Mouse (Mus musculus) lung, adult 10 weeks (tissue): ENCODE measurements around the gene Kcnk4. TPM values are rescaled to one million over a fixed set of nuclear protein-coding genes. Genes with fewer than 3 reads are reported as not detected.

ENCODE experiments used
- polyA plus RNA-seq: library from polyadenylated mRNA; stranded (reverse); fragments of 350-450 nt; fragmentation: Illumina TruSeq; extraction: RNeasy Lipid Tissue Mini Kit (QIAGEN cat#74804); gene quantifications from one replicate; pipeline ENCODE4 v1.2.3, GENCODE M21; 2014; ENCODE audit warnings: low read depth, low replicate concordance; ENCODE audit not compliant: insufficient read depth

The Kcnk4 gene
- not detected for polyA plus RNA-seq

GRCm38 (mm10) chr19:6934195-6934977 is at the start of gene Kcnk4:
Gene Kcnk4 (minus strand): TSS chr19:6934515.

GRCm38 (mm10) chr19:6980381-6981093 is 46.2 kb upstream of the Kcnk4 start, which contains the start of gene Fkbp2:
Gene Fkbp2 (minus strand): TSS chr19:6980501.

GRCm38 (mm10) chr19:6975537-6976521 is 41.5 kb upstream of the Kcnk4 start, which contains the start of gene Plcb3:
Gene Plcb3 (minus strand): TSS chr19:6976470.

GRCm38 (mm10) chr19:6974211-6975205 is 40.2 kb upstream of the Kcnk4 start, which contains the start of gene Ppp1r14b:
Gene Ppp1r14b (plus strand): TSS chr19:6974968.

GRCm38 (mm10) chr19:6942249-6942691 is 8.0 kb upstream of the Kcnk4 start, which contains the start of gene Gpr137:
Gene Gpr137 (minus strand): TSS chr19:6942480.

GRCm38 (mm10) chr19:6941372-6942248 is 7.3 kb upstream of the Kcnk4 start, which contains the start of gene Bad:
Gene Bad (plus strand): TSS chr19:6941861.

GRCm38 (mm10) chr19:6925307-6925573 is 9.1 kb downstream of the Kcnk4 start, which contains the start of gene Catsperz:
Gene Catsperz (minus strand): TSS chr19:6925380.

GRCm38 (mm10) chr19:6921647-6922567 is 12.4 kb downstream of the Kcnk4 start, which contains the start of gene Esrra:
Gene Esrra (minus strand): TSS chr19:6921813.

GRCm38 (mm10) chr19:6909507-6910289 is 24.6 kb downstream of the Kcnk4 start, which contains the start of the genes Trmt112 and Prdx5:
Gene Trmt112 (plus strand): TSS chr19:6909698.
Gene Prdx5 (minus strand): TSS chr19:6910106.

Other genes with a start within 250 kb of the Kcnk4 start
- 16.7 TPM for gene Rps6ka4, start 93.9 kb downstream of the Kcnk4 start, polyA plus RNA-seq
- 4.5 TPM for gene Ccdc88b, start 76.3 kb downstream of the Kcnk4 start, polyA plus RNA-seq
- 74.6 TPM for gene Trmt112, start 24.8 kb downstream of the Kcnk4 start, polyA plus RNA-seq
- gene Prdx5, start 24.4 kb downstream of the Kcnk4 start, polyA plus RNA-seq, result 254 TPM
- gene Esrra, start 12.7 kb downstream of the Kcnk4 start, polyA plus RNA-seq, result 24.6 TPM
- gene Catsperz, start 9.1 kb downstream of the Kcnk4 start, polyA plus RNA-seq, result 0.68 TPM
- 59.7 TPM for gene Bad, start 7.3 kb upstream of the Kcnk4 start, polyA plus RNA-seq
- 34.1 TPM for gene Gpr137, start 8.0 kb upstream of the Kcnk4 start, polyA plus RNA-seq
- 61.9 TPM for gene Ppp1r14b, start 40.5 kb upstream of the Kcnk4 start, polyA plus RNA-seq
- gene Plcb3, start 42.0 kb upstream of the Kcnk4 start, polyA plus RNA-seq, result 31.5 TPM
- 111 TPM for gene Fkbp2, start 46.0 kb upstream of the Kcnk4 start, polyA plus RNA-seq
- 24.8 TPM for gene Vegfb, start 53.1 kb upstream of the Kcnk4 start, polyA plus RNA-seq
- 24.8 TPM for gene Dnajc4, start 58.1 kb upstream of the Kcnk4 start, polyA plus RNA-seq
- 13.9 TPM for gene Nudt22, start 61.6 kb upstream of the Kcnk4 start, polyA plus RNA-seq
- 8.8 TPM for gene Trpt1, start 61.6 kb upstream of the Kcnk4 start, polyA plus RNA-seq
- gene Fermt3, start 85.0 kb upstream of the Kcnk4 start, polyA plus RNA-seq, result 17.2 TPM
- gene Stip1, start 105.5 kb upstream of the Kcnk4 start, polyA plus RNA-seq, result 69.0 TPM
- 22.1 TPM for gene Macrod1, start 122.3 kb upstream of the Kcnk4 start, polyA plus RNA-seq
- gene Flrt1, start 171.2 kb upstream of the Kcnk4 start, polyA plus RNA-seq, result 0.06 TPM